Mouse (Mus musculus): ENCODE measurements around the gene Thumpd1. TPM values are rescaled to one million over a fixed set of nuclear protein-coding genes. Genes with fewer than 3 reads are reported as not detected.
"Not testable (repeated sequence)": the region's sequence is repeated elsewhere in the genome, so short reads cannot be mapped to it uniquely, and the experiment has no call there.

The Thumpd1 gene
- 77.0 and 80.1 TPM in 2 replicates for polyA plus RNA-seq (2015; fragmentation: Nextera tagmentation; extraction: Ambion mirVana)

DNA sequence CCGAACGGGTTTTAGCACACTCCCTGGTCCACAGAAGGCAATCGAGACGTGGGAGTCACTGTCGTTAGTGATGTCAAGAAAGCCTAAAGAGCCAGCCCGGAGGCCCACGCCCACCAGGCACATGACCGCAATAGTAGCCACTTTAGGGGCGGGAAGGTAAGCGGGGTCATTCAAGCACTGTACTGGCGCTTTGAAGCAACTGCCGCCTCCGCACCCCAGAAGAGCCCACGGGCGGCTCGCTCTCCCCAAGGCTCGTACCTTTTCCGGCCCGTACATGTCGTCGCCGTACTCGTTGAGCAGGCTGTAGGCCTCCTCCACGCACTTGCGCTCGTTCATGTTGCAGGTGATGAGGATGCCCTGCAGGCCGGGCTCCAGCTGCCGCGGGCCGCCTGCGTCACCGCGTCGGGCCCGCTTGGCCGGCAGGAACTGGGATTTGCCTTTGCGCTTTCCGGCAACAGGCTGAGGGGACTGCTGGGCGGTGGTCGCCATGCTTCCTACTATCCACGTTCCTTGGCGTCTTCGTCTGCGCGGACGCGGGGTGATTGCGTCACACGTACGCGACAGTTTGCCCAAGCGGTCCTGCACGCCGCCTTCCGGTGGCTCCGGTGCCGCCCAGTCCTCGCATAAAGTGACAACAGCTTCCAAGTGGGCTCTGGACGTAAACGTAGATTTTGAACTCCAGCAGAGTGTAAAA is at the start of gene Thumpd1:
Gene Thumpd1 (minus strand): TSS at position 546 of the 694 bp plus-strand sequence.
- under 1% methylated on average over 60 of the region's 60 CpGs for WGBS
- Histone ChIP-seq H3K4me1 (peaks cover 11% of the 10 kb centered on the region), H3K4me3 (replicated peaks) (peak within 1 kb of the TSS; percentile 94), H3K4me2 (peak within 1 kb of the TSS; percentile 78), H3K36me3 (peaks cover 36% of the 10 kb centered on the region), H3K9ac (peak within 1 kb of the TSS; percentile 92), H3K27ac (peak within 1 kb of the TSS; percentile 75), H3K9me3 (replicated peaks) (no peaks in the 10 kb centered on the region), H3K27me3 (no peaks in the 10 kb centered on the region)
- ATAC-seq (replicated peaks; ENCODE audit: low FRiP score), result peak; percentile 97

DNA sequence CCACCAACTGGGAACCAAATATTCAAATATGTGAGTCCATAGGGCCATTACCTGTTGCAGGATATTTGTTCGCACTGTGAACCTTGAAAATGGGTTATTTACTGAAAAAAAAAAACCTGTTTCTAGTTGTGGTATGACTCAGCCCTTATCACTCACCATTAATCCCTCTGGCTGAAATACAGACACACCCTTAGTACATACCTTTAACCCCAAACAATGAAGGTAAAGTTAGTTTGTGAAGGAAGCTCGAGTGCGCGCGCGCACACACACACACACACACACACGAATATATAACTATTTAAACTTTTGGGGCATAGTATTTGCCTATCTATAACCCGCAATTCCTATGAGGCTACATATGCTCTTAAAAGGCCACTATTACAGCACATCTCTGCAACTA is 49.3 kb upstream of the Thumpd1 start:
- ATAC-seq (replicated peaks; ENCODE audit: low FRiP score), result no peak
- Histone ChIP-seq H3K27ac (no peak overlapping the region), H3K4me3 (replicated peaks) (no peak overlapping the region), H3K36me3 (no peaks in the 10 kb centered on the region), H3K4me2 (no peak overlapping the region), H3K4me1 (no peaks in the 10 kb centered on the region), H3K9me3 (replicated peaks) (no peaks in the 10 kb centered on the region), H3K27me3 (no peaks in the 10 kb centered on the region), H3K9ac (no peak overlapping the region)
- 93% methylated on average over 8 of the region's 8 CpGs for WGBS

- Histone ChIP-seq H3K27ac (no peak overlapping the region), H3K27me3 (no peaks in the 10 kb centered on the region), H3K4me2 (no peak overlapping the region), H3K4me1 (no peaks in the 10 kb centered on the region), H3K36me3 (no peaks in the 10 kb centered on the region), H3K9ac (no peak overlapping the region), H3K4me3 (replicated peaks) (no peak overlapping the region), H3K9me3 (replicated peaks) (no peaks in the 10 kb centered on the region)
- 68% methylated on average over 6 of the region's 6 CpGs for WGBS
- no peak for ATAC-seq (replicated peaks; ENCODE audit: low FRiP score)
These were observed 46.4 kb upstream of the Thumpd1 start for GRCm38 (mm10) chr7:119766996-119767395.

- 81% methylated on average over 3 of the region's 3 CpGs for WGBS
- Histone ChIP-seq H3K9me3 (replicated peaks) (no peaks in the 10 kb centered on the region), H3K36me3 (no peaks in the 10 kb centered on the region), H3K27me3 (no peaks in the 10 kb centered on the region), H3K4me1 (no peaks in the 10 kb centered on the region), H3K9ac (no peak overlapping the region), H3K4me2 (no peak overlapping the region), H3K27ac (no peak overlapping the region), H3K4me3 (replicated peaks) (no peak overlapping the region)
- no peak for ATAC-seq (replicated peaks; ENCODE audit: low FRiP score)
These were observed 43.8 kb upstream of the Thumpd1 start for GRCm38 (mm10) chr7:119764377-119764776.

DNA sequence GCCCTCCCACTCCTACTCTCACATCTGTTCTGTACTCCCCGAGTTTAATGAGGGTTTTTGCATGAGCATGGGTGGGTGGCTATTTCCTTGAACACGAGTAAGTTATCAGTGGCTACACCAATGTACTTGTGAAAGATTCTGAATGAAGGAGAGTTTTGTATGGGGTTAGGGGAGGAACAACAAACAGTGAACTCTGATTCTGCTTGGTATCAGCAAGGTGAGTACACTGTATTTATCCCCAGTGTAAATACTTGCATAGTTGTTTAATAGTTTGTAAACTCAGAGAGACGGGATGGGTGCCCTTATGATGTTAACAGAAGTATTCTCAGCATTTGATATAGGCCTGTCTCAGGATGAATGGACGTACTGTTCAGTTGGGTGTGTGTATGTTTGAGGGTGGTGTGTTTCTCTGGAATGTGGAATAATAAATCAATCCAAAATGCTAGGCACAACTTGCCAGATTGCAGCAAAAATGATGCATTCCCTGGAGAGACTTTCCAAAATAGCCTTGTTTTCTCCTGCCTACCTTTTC is 41.6 kb upstream of the Thumpd1 start:
- Histone ChIP-seq H3K36me3 (no peaks in the 10 kb centered on the region), H3K27ac (no peak overlapping the region), H3K4me2 (no peak overlapping the region), H3K9ac (no peak overlapping the region), H3K4me3 (replicated peaks) (no peak overlapping the region), H3K9me3 (replicated peaks) (no peaks in the 10 kb centered on the region), H3K4me1 (no peaks in the 10 kb centered on the region), H3K27me3 (no peaks in the 10 kb centered on the region)
- 46% methylated on average over 4 of the region's 4 CpGs for WGBS
- no peak for ATAC-seq (replicated peaks; ENCODE audit: low FRiP score)

DNA sequence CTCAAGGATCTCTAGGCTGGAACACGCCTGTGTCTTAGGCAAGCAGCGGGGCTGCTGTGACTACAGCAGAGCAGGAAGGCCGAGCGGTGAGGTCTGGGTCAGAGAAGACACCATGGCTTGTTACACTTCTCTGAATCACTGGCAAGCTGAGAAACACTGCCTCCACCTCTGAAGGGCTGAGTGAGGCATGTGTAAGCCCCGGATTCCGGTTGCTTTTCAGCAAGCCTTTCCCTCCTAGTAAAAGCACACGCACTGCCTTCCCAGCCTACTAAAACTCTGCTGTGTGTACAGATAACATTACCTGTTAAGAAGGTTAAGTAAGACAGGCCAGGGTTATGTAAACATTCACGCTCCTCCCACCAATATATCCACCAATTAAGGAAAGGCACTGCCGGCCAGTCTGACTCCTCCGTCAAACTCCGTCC is 39.9 kb upstream of the Thumpd1 start, which contains the start of gene Acsm3:
Gene Acsm3 (plus strand): TSS at position 397 of the 425 bp plus-strand sequence.
- no peaks in the 10 kb centered on the region for H3K36me3 ChIP-seq
- no peaks in the 10 kb centered on the region for H3K4me1 ChIP-seq
- peak; percentile 67 for ATAC-seq (replicated peaks; ENCODE audit: low FRiP score)
- no peaks in the 10 kb centered on the region for H3K9me3 ChIP-seq (replicated peaks)
- peak within 1 kb of the TSS; percentile 34 for H3K4me2 ChIP-seq
- no peaks in the 10 kb centered on the region for H3K27me3 ChIP-seq
- H3K27ac ChIP-seq, result no peak within 1 kb of the TSS
- no peak within 1 kb of the TSS for H3K9ac ChIP-seq
- no peak within 1 kb of the TSS for H3K4me3 ChIP-seq (replicated peaks)
- WGBS, result 20% methylated on average over 11 of the region's 11 CpGs

DNA sequence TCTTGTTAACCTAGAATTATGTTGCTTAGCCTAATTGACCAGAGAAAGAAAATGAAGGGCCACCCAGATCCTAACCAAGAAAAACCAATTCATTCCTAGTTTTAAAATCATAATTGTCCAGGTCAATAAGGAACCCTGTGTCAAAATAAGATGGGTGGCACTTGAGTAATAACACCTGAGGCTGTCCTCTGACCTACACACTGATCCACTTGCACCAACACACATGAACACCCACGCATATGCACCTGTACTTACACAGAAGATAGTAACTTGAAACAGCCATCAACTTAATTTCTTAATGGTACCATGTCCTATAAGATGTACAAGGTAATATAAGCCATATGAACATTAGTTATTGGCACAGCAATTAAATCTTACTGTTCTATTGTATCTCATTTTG is 33.1 kb upstream of the Thumpd1 start:
- Histone ChIP-seq H3K4me3 (replicated peaks) (no peak overlapping the region), H3K4me1 (no peaks in the 10 kb centered on the region), H3K9ac (no peak overlapping the region), H3K9me3 (replicated peaks) (no peaks in the 10 kb centered on the region), H3K27ac (no peak overlapping the region), H3K27me3 (no peaks in the 10 kb centered on the region), H3K36me3 (no peaks in the 10 kb centered on the region), H3K4me2 (no peak overlapping the region)
- 88% methylated on average over 1 of the region's 1 CpGs for WGBS
- no peak for ATAC-seq (replicated peaks; ENCODE audit: low FRiP score)

DNA sequence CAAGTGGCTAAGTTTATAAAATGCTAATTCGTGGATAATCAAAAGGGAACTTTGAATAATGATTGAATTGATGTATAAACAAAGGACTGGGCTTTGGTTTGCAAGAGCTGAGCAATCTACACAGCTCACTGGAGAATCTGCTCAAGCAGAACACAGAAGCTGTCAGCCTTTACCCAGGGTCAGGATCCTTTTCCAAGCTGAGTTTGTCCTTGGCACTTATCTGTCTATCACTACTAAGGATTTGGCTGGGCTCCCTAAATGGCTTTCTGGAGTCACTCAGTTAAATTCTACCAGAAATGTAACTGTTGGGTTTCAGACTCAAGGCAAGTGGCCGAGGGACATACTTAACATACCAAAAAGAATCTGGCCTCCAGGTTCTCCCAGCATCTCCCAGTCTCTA is 29.3 kb upstream of the Thumpd1 start:
- Histone ChIP-seq H3K4me3 (replicated peaks) (no peak overlapping the region), H3K27me3 (no peaks in the 10 kb centered on the region), H3K9me3 (replicated peaks) (no peaks in the 10 kb centered on the region), H3K36me3 (no peaks in the 10 kb centered on the region), H3K27ac (no peak overlapping the region), H3K4me2 (no peak overlapping the region), H3K9ac (no peak overlapping the region), H3K4me1 (no peaks in the 10 kb centered on the region)
- 56% methylated on average over 2 of the region's 2 CpGs for WGBS
- 0 out of 2 replicates have a peak, but pooled peaks have one; percentile 64 for ATAC-seq (replicated peaks; ENCODE audit: low FRiP score)

- WGBS, result 63% methylated on average over 1 of the region's 2 CpGs
- Histone ChIP-seq H3K4me2 (no peak overlapping the region), H3K27me3 (no peaks in the 10 kb centered on the region), H3K9me3 (replicated peaks) (no peaks in the 10 kb centered on the region), H3K27ac (no peak overlapping the region), H3K4me1 (peaks cover 5% of the 10 kb centered on the region), H3K36me3 (no peaks in the 10 kb centered on the region), H3K4me3 (replicated peaks) (no peak overlapping the region), H3K9ac (no peak overlapping the region)
- ATAC-seq (replicated peaks; ENCODE audit: low FRiP score), result no peak
These were observed 28.2 kb upstream of the Thumpd1 start for GRCm38 (mm10) chr7:119748761-119749160.

DNA sequence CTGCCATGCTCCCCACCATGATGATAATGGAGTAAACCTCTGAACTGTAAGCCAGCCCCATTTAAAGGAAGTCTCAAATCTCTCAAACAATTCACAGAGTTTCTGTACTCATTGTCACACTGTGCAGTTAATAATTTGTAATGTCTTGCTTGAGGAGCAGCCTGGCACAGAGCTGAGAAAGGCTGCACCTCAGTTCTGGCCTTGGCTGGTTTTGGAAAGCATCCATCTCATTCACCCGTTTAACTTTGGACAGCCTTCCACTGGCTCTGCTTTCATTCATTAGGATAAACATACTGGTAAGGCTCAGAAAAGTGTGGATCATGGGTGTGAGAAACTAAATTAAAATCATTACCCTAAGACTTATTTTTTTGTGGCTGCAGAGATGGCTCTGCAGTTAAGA is 25.3 kb upstream of the Thumpd1 start:
- no peaks in the 10 kb centered on the region for H3K36me3 ChIP-seq
- no peak overlapping the region for H3K4me3 ChIP-seq (replicated peaks)
- no peak overlapping the region for H3K4me2 ChIP-seq
- no peaks in the 10 kb centered on the region for H3K27me3 ChIP-seq
- WGBS, result 62% methylated on average over 1 of the region's 1 CpGs
- H3K9ac ChIP-seq, result no peak overlapping the region
- peaks cover 5% of the 10 kb centered on the region for H3K4me1 ChIP-seq
- no peak for ATAC-seq (replicated peaks; ENCODE audit: low FRiP score)
- no peaks in the 10 kb centered on the region for H3K9me3 ChIP-seq (replicated peaks)
- no peak overlapping the region for H3K27ac ChIP-seq

DNA sequence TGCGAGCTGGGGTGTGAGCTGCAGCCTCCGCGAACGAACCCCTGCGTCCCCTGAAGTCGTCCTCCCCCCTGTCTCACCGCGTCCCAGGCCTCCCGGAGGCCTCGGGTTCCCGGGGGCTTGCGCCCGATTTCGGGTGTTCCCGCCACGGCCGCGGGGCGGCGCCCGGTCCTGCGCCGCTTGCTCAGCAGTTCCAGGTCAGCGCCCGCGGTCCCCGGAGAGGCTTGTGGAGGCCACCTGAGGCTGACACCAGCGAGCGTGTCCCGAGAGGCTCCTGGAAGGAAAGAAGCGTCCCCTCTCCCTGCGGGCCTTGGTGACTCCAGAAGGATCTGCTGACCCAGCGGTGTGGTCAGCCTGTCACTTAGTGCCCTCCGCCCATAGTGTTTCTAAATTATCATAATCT is 23.7 kb upstream of the Thumpd1 start:
- H3K27me3 ChIP-seq, result no peaks in the 10 kb centered on the region
- H3K27ac ChIP-seq, result no peak overlapping the region
- H3K9ac ChIP-seq, result no peak overlapping the region
- H3K4me1 ChIP-seq, result peaks cover 5% of the 10 kb centered on the region
- peak overlapping the region; percentile 44 for H3K4me2 ChIP-seq
- 9% methylated on average over 34 of the region's 34 CpGs for WGBS
- H3K4me3 ChIP-seq (replicated peaks), result peak overlapping the region; percentile 20
- peak; percentile 75 for ATAC-seq (replicated peaks; ENCODE audit: low FRiP score)
- no peaks in the 10 kb centered on the region for H3K36me3 ChIP-seq
- H3K9me3 ChIP-seq (replicated peaks), result no peaks in the 10 kb centered on the region

- not testable (repeated sequence) for H3K36me3 ChIP-seq; H3K27me3 ChIP-seq; H3K9ac ChIP-seq; H3K9me3 ChIP-seq (replicated peaks); H3K4me1 ChIP-seq; H3K27ac ChIP-seq
- peak; percentile 55 for ATAC-seq (replicated peaks; ENCODE audit: low FRiP score)
- H3K4me3 ChIP-seq (replicated peaks), result peak overlapping the region; percentile 41
- H3K4me2 ChIP-seq, result peak overlapping the region; percentile 56
- WGBS, result 8% methylated on average over 22 of the region's 44 CpGs
These were observed 19.3 kb upstream of the Thumpd1 start for GRCm38 (mm10) chr7:119739798-119740468.
